Mouse (Mus musculus) liver, embryonic 12.5 days (tissue): ENCODE measurements around the gene Tanc1. TPM values are rescaled to one million over a fixed set of nuclear protein-coding genes. Genes with fewer than 3 reads are reported as not detected.

ENCODE experiments used
- ATAC-seq: fragments of 200-750 bp; cut with Nextera tagmentation; 2 replicates; pipeline ENCODE4 v1.8.0; 2017; ENCODE audit warnings: moderate number of reproducible peaks, mild to moderate bottlenecking, moderate library complexity
- H3K27ac ChIP-seq: fragments of 300-500 bp; sonication (generic); 2 replicates; pipeline ENCODE4 v1.5.1; 2016; ENCODE audit warnings: mild to moderate bottlenecking
- H3K27me3 ChIP-seq: fragments of 300-500 bp; sonication (generic); replicated peaks from 2 replicates; pipeline ENCODE4 v1.6.1; 2016; ENCODE audit warnings: mild to moderate bottlenecking, moderate library complexity
- H3K36me3 ChIP-seq: fragments of 300-500 bp; sonication (generic); 2 replicates; pipeline ENCODE4 v1.6.1; 2016; ENCODE audit warnings: mild to moderate bottlenecking, moderate library complexity
- H3K4me1 ChIP-seq: fragments of 300-500 bp; sonication (generic); 2 replicates; pipeline ENCODE4 v1.6.1; 2016
- H3K4me2 ChIP-seq: fragments of 300-500 bp; sonication (generic); 2 replicates; pipeline ENCODE4 v1.6.1; 2016; ENCODE audit warnings: mild to moderate bottlenecking, moderate library complexity
- H3K4me3 ChIP-seq: fragments of 300-500 bp; sonication (generic); 2 replicates; pipeline ENCODE4 v1.5.1; 2016; ENCODE audit warnings: mild to moderate bottlenecking, moderate library complexity
- H3K9ac ChIP-seq: fragments of 300-500 bp; sonication (generic); 2 replicates; pipeline ENCODE4 v1.6.1; 2016; ENCODE audit warnings: mild to moderate bottlenecking, moderate library complexity
- H3K9me3 ChIP-seq: fragments of 300-500 bp; sonication (generic); replicated peaks from 2 replicates; pipeline ENCODE4 v1.6.1; 2016; ENCODE audit warnings: mild to moderate bottlenecking, moderate library complexity
- WGBS: fragments of 180-500 bp; shearing (Covaris S2); methylation state at CpG from one replicate; pipeline ENCODE4 v1.1.7; 2016; ENCODE audit not compliant: insufficient replicate concordance; 5-methylcytosine and 5-hydroxymethylcytosine counted together
- polyA plus RNA-seq: library from polyadenylated mRNA; unstranded; fragments of >200 nt; fragmentation: Nextera tagmentation; extraction: Ambion mirVana; gene quantifications from 2 replicates; pipeline ENCODE4 v1.2.1, GENCODE M21; 2016

Tanc1 gene
- polyA plus RNA-seq, 1 experiment from 2014 or later, result 6.8 TPM

DNA sequence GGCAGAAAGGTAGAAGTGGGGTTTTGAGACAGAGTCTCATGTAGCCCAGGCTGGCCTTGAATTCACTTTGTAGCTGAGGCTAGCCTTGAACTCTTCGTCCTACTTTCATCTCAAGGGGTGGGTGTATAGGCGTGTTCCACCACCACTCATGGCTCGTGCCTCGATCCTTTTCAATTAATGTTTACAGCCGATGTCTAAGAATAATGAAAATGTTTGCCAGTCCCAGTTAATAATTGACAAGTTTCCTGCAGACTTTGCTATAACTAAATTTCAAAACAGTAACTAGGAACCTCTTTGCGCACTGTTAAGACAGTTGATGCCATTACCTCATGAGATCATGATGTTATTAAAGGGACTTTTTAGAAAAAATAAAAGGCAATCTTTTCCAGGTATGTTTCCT is 13.6 kb upstream of the Tanc1 start:
- H3K27ac ChIP-seq, result no peak overlapping the region

GRCm38 (mm10) chr2:59598894-59599293 is 12.9 kb upstream of the Tanc1 start:
- Histone ChIP-seq H3K27ac (no peak overlapping the region), H3K4me1 (0 out of 2 replicates have a peak, but pooled peaks cover 11% of the 10 kb centered on the region), H3K27me3 (no peaks in the 10 kb centered on the region), H3K36me3 (no peaks in the 10 kb centered on the region), H3K4me3 (no peak overlapping the region), H3K9ac (no peak overlapping the region), H3K9me3 (no peaks in the 10 kb centered on the region), H3K4me2 (0 out of 2 replicates have a peak overlapping the region, but pooled peaks have one; percentile 5)
- 39% methylated on average over 4 of the region's 4 CpGs for WGBS
- no peak for ATAC-seq

More for the DNA sequence above, 13.6 kb upstream of the Tanc1 start:
- H3K4me2 ChIP-seq, result no peak overlapping the region
- no peak for ATAC-seq
- H3K9me3 ChIP-seq, result no peaks in the 10 kb centered on the region
- WGBS, result 70% methylated on average over 6 of the region's 6 CpGs
- H3K4me1 ChIP-seq, result 0 out of 2 replicates have a peak, but pooled peaks cover 11% of the 10 kb centered on the region
- no peak overlapping the region for H3K4me3 ChIP-seq
- H3K36me3 ChIP-seq, result no peaks in the 10 kb centered on the region
- H3K9ac ChIP-seq, result no peak overlapping the region
- no peaks in the 10 kb centered on the region for H3K27me3 ChIP-seq

DNA sequence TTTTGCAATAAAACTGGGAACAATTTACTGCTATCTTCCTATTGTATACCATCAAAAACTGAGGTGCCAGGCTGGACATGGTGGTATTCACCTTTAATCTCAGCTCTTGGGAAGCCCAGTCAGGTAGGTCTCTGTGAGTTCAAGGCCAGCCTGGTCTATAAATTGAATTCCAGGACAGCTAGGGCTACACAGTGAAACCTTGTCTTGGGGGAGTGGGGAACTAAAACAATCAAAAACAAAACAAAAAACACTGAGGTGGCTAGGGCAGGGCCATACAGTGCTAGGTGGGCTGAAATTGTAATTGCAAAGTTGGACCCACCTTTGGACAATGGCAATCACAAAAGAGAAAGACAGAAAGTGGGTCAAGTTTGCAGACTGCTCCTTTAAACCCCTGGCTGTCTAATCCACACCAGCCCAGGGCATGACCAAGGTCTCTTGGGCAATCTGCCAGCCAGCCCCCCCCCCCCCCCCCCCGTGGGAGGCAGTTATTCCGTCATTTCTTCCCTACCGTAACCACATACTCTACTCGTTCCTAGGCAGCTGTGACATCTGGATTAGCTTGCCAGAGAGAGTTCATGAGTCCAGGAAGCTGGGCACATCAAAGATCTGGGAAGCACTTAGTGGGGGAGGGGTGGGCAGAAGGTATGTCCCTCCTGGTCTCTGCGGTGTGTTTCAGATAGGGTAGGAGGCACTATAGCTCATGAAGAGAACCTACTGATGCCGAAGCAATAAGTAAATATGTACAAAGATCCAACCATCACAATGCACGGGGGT is 12.3 kb upstream of the Tanc1 start:
- no peaks in the 10 kb centered on the region for H3K36me3 ChIP-seq
- H3K4me1 ChIP-seq, result 0 out of 2 replicates have a peak, but pooled peaks cover 11% of the 10 kb centered on the region
- H3K27me3 ChIP-seq, result no peaks in the 10 kb centered on the region
- no peaks in the 10 kb centered on the region for H3K9me3 ChIP-seq
- H3K9ac ChIP-seq, result no peak overlapping the region
- 0 out of 2 replicates have a peak overlapping the region, but pooled peaks have one; percentile 45 for H3K27ac ChIP-seq
- H3K4me3 ChIP-seq, result no peak overlapping the region
- 0 out of 2 replicates have a peak overlapping the region, but pooled peaks have one; percentile 8 for H3K4me2 ChIP-seq
- ATAC-seq, result peak; percentile 64
- 16% methylated on average over 7 of the region's 7 CpGs for WGBS

- Histone ChIP-seq H3K4me1 (0 out of 2 replicates have a peak, but pooled peaks cover 11% of the 10 kb centered on the region), H3K4me2 (no peak overlapping the region), H3K4me3 (no peak overlapping the region), H3K36me3 (no peaks in the 10 kb centered on the region), H3K27me3 (no peaks in the 10 kb centered on the region), H3K27ac (0 out of 2 replicates have a peak overlapping the region, but pooled peaks have one; percentile 45), H3K9me3 (no peaks in the 10 kb centered on the region), H3K9ac (no peak overlapping the region)
- ATAC-seq, result no peak
- WGBS, result 78% methylated on average over 19 of the region's 19 CpGs
Measured at GRCm38 (mm10) chr2:59600123-59600840, 11.6 kb upstream of the Tanc1 start.

DNA sequence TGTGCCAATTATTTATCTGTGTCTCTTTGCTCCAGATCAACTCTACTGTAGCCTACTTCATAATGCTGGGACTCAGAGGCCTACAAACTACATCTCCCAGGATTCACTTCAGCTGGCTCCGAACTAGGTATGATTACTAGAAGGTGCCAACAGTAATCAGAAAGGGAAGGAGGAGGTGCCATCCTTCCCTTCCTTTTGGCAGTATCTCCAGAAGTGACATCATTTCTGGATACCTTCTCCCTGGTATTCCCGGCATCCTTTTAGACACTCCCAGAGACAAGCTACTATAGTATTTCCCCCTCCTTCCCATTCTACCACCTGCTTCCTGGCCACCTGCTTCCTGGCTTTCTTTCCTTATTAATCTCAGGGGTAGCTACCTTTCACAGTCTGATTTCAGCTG is 10.9 kb upstream of the Tanc1 start:
- 0 out of 2 replicates have a peak, but pooled peaks cover 11% of the 10 kb centered on the region for H3K4me1 ChIP-seq
- 64% methylated on average over 2 of the region's 2 CpGs for WGBS
- H3K9me3 ChIP-seq, result no peaks in the 10 kb centered on the region
- ATAC-seq, result no peak
- H3K36me3 ChIP-seq, result no peaks in the 10 kb centered on the region
- no peaks in the 10 kb centered on the region for H3K27me3 ChIP-seq
- H3K27ac ChIP-seq, result no peak overlapping the region
- no peak overlapping the region for H3K4me3 ChIP-seq
- no peak overlapping the region for H3K4me2 ChIP-seq
- no peak overlapping the region for H3K9ac ChIP-seq

DNA sequence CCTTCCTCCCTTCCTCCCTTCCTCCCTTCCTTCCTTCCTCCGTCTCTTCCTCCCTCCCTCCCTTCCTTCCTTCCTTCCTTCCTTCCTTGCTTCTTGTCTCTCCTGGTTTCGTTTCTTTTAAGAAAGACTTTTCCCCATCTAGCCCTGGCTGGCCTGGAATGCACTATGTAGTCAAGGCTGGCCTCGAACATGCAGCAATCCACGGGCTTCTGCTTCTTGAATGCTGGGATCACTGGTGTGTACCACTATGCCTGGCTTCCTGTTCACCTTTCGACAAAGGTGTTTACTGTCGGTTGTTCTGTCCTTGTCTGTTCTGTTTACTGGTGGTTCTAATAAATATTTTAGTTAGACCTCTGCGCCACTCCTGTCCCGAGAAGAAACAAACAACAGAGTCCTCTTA is 10.4 kb upstream of the Tanc1 start:
- Histone ChIP-seq H3K36me3 (no peaks in the 10 kb centered on the region), H3K4me2 (no peak overlapping the region), H3K27ac (no peak overlapping the region), H3K9ac (no peak overlapping the region), H3K4me1 (0 out of 2 replicates have a peak, but pooled peaks cover 11% of the 10 kb centered on the region), H3K4me3 (no peak overlapping the region), H3K9me3 (no peaks in the 10 kb centered on the region), H3K27me3 (no peaks in the 10 kb centered on the region)
- ATAC-seq, result no peak
- 69% methylated on average over 8 of the region's 8 CpGs for WGBS

DNA sequence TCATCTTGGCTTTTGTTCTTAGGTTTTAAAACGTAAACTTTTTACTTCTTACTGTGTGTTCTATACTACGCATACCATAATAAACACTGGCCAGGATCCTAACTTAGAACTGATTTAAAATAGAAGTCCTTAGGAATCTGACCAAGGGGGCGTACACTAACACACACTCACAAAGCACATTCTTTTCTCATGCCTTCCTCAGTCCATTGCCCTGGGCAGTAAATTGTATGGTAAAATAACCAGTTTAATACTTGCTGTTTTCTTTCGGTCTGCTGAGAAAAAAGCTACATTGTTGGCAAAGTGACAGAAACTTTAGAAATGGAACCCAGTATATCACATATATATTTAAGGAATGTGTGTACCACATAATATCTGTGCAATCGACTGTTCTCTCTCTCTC is 2.9 kb upstream of the Tanc1 start:
- no peak for ATAC-seq
- no peak overlapping the region for H3K9ac ChIP-seq

DNA sequence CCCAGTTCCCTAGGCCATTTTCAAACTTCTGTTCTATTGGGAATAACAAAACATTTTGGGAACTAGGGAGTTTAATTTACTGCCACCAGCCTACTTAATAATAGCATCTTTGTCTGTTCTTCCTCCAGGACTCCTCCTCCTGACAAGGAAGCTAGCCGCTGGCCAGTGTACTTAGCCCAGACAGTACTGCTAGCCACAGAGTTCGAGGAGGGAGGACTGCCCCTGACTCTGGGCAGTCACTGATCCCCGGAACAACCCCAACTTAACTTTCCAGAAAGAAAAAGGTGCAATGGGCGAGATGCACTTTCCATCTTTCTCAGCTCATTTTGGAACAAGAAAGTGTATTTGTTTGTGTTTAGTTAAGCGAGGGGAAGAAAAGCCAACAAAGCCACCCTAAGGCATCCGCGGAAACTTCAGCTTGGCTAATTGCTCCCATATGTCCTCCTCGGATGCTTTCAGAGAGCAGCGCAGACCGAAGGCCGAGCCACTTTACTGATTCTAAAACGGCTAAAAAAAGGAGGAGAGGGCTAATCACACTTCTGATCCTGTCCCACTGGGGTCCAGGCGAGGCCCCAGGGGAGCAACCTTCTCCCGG is 529 bp upstream of the Tanc1 start:
- H3K36me3 ChIP-seq, result no peaks in the 10 kb centered on the region
- peak overlapping the region; percentile 67 for H3K4me3 ChIP-seq
- WGBS, result 5% methylated on average over 14 of the region's 14 CpGs
- H3K27me3 ChIP-seq, result peaks cover 59% of the 10 kb centered on the region
- H3K27ac ChIP-seq, result peak overlapping the region; percentile 46; the same call in 1 of the 2 replicates
- ATAC-seq, result no peak
- peak overlapping the region; percentile 72; the same call in 1 of the 2 replicates for H3K9ac ChIP-seq
- H3K4me1 ChIP-seq, result peaks cover 24% of the 10 kb centered on the region
- no peaks in the 10 kb centered on the region for H3K9me3 ChIP-seq
- H3K4me2 ChIP-seq, result peak overlapping the region; percentile 94

More for the DNA sequence above, 2.9 kb upstream of the Tanc1 start:
- no peak overlapping the region for H3K4me3 ChIP-seq
- WGBS, result 71% methylated on average over 5 of the region's 5 CpGs
- no peaks in the 10 kb centered on the region for H3K9me3 ChIP-seq
- H3K4me1 ChIP-seq, result peaks cover 19% of the 10 kb centered on the region; the same call in 1 of the 2 replicates
- no peaks in the 10 kb centered on the region for H3K36me3 ChIP-seq
- no peak overlapping the region for H3K27ac ChIP-seq
- H3K27me3 ChIP-seq, result peaks cover 44% of the 10 kb centered on the region
- H3K4me2 ChIP-seq, result no peak overlapping the region

DNA sequence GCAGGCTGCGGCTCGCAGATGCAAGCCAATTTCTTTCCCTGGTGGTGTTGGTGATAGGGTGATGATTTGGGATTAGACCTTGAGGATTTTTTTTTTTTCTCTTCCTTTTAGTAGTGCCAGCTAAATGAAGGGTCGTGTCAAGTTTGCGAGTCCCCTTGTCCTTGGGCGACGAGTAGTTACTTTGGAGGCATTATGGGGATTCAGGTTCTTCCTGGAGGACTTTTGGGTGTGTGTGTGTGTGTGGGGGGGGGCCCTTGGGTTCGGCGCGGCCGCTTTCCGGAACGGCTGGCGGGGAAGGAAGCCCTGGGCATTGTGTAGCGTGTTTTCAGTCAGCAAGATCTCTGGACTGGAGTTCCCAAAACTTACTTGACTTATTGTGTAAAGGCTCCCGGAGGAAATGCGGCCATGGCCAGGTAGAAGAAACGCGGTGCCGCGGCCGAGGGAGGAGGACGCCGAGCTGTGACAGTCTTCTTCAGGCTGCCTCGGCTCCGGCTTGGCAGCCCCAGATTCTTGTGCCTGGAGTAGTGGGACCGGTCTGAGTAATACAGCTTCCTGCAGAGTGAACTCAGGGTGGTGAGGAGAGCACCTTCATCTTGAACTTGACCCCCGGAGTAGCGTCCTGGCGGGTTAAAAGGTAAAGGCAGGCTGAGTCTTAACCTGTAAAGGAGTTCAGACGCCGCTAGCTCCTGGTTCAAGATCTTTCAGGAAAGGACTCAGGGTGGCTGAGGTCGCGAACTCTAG is 1.1 kb downstream of the Tanc1 start:
- under 1% methylated on average over 33 of the region's 33 CpGs for WGBS
- H3K4me3 ChIP-seq, result peak overlapping the region; percentile 67
- no peaks in the 10 kb centered on the region for H3K9me3 ChIP-seq
- H3K27ac ChIP-seq, result peak overlapping the region; percentile 78
- peaks cover 59% of the 10 kb centered on the region for H3K27me3 ChIP-seq
- peak overlapping the region; percentile 94 for H3K4me2 ChIP-seq
- H3K36me3 ChIP-seq, result no peaks in the 10 kb centered on the region
- no peak for ATAC-seq
- peaks cover 24% of the 10 kb centered on the region for H3K4me1 ChIP-seq
- H3K9ac ChIP-seq, result peak overlapping the region; percentile 72

DNA sequence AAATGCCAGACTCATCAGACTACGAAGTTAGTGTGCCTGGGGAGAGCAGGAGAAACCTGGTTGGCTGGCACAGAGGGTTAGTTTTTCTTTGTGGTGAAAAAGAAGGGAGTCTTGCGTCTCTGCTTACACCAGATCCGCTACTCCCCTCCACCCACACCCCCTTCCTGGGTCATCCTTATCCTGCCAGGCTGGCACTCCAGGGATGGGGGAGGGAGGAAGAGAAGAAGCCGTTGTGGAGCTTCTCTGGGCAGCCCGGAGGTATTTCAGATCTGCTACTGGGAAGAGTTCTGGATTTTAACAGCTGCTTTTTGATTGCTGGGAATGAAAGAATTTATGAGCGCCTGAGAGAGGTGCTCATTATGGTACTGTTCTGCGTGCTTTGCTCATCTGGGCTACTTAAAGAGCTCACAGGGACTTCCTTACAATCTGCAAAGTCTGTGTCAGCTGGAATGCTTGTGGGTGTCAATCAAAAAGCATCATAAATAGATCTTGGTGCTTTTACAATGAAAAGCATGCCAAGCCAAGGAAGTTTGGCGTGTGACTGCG is 1.7 kb downstream of the Tanc1 start:
- Histone ChIP-seq H3K9ac (peak overlapping the region; percentile 72; the same call in 1 of the 2 replicates), H3K36me3 (no peaks in the 10 kb centered on the region), H3K27ac (no peak overlapping the region), H3K4me2 (peak overlapping the region; percentile 94), H3K27me3 (peaks cover 59% of the 10 kb centered on the region), H3K9me3 (no peaks in the 10 kb centered on the region), H3K4me1 (peaks cover 24% of the 10 kb centered on the region), H3K4me3 (peak overlapping the region; percentile 67)
- WGBS, result 19% methylated on average over 9 of the region's 9 CpGs
- ATAC-seq, result no peak

DNA sequence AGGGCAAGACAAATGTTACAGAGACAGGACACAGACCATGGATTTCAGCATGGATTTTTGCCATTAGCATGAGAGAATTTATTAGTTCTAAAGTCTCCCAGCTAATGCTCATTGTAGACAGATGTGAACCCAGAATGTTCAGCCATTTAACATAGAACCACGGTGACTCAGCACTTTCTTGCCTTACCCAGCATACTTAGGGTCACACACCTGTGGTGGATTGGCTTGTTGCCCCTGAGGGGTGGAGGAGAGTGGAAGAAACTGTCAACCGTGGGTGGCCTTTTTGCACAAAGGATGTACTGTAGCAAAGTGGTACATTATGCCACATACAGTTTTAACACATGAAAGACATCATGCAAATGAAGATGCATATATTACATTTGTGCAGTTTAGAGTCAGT is 5.0 kb downstream of the Tanc1 start:
- H3K9ac ChIP-seq, result no peak overlapping the region
- WGBS, result 54% methylated on average over 2 of the region's 2 CpGs
- H3K4me1 ChIP-seq, result peaks cover 17% of the 10 kb centered on the region
- peaks cover 35% of the 10 kb centered on the region for H3K27me3 ChIP-seq
- no peak overlapping the region for H3K27ac ChIP-seq
- ATAC-seq, result no peak
- no peak overlapping the region for H3K4me2 ChIP-seq
- H3K4me3 ChIP-seq, result no peak overlapping the region
- no peaks in the 10 kb centered on the region for H3K9me3 ChIP-seq
- no peaks in the 10 kb centered on the region for H3K36me3 ChIP-seq
